Mouse (Mus musculus) bone marrow macrophage, adult 2 months (primary cell): Measurements from ENCODE around the gene Ttyh2.

ENCODE experiments used
- CTCF ChIP-seq: IDR thresholded peaks from 2 replicates; pipeline ENCODE4 v1.5.1; 2012; ENCODE audit warnings: low read depth, mild to moderate bottlenecking, low read length, moderate library complexity
- POLR2A ChIP-seq: IDR thresholded peaks from 2 replicates; pipeline ENCODE4 v1.6.1; 2012; ENCODE audit warnings: mild to moderate bottlenecking, low read depth, low read length, borderline replicate concordance

GRCm38 (mm10) chr11:114687574-114688188 lies 12.4 kb downstream of the Ttyh2 start:
- no peak for TF ChIP-seq POLR2A
- no peak for TF ChIP-seq CTCF
